Mouse (Mus musculus) cerebellum, adult 11-12 months (tissue): ENCODE measurements at regions not wholly inside any gene's neighbourhood (a gene's known extent, or its start where the extent isn't known, plus 50 kb on each side); places are given as distances from the start of the nearest gene placed in this dataset.
"Not testable (repeated sequence)": the region's sequence is repeated elsewhere in the genome, so short reads cannot be mapped to it uniquely, and the experiment has no call there.

Experiments
- DNase-seq: peaks from one replicate; pipeline ENCODE4 v3.0.0; 2022

DNA sequence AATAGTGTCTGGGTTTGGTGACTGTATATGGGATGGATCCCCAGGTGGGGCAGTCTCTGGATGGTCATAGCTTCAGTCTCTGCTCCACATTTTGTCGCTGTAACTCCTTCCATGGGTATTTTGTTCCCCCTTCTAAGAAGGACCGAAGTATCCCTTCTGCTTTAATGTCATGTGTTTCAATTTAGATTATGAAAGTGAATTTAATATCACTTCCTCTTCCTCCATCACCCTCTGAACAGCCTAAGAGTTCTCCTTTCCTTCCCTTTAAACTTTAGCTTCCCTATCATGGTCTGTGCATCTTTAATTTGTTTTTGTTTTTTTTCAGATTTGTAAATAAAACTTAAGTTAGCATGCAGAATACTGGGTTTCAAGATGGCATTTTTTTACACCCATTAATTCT, 211.0 kb upstream of the Phyhipl start:
- DNase-seq = no peak

DNA sequence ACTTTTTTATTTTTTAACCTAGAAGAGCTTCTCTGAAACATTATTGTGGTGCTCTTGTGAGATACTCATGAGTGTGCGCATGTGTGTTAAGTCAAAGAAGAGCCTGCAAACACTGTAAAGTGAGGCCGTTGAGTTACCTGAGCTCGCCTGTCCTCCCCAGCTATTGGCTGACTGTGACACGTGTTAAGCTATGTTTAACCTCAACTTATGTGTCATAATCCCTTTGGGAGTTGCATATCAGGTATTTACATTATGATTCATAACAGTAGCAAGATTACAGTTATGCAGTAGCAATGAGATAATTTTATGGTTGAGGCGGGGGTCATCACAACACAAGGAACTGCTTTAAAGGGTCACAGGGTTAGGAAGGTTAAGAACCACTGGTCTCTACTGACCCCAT, 208.9 kb upstream of the Phyhipl start:
- DNase-seq = no peak

GRCm38 (mm10) chr10:70862022-70862335, 206.2 kb upstream of the Phyhipl start:
- no peak for DNase-seq

DNA sequence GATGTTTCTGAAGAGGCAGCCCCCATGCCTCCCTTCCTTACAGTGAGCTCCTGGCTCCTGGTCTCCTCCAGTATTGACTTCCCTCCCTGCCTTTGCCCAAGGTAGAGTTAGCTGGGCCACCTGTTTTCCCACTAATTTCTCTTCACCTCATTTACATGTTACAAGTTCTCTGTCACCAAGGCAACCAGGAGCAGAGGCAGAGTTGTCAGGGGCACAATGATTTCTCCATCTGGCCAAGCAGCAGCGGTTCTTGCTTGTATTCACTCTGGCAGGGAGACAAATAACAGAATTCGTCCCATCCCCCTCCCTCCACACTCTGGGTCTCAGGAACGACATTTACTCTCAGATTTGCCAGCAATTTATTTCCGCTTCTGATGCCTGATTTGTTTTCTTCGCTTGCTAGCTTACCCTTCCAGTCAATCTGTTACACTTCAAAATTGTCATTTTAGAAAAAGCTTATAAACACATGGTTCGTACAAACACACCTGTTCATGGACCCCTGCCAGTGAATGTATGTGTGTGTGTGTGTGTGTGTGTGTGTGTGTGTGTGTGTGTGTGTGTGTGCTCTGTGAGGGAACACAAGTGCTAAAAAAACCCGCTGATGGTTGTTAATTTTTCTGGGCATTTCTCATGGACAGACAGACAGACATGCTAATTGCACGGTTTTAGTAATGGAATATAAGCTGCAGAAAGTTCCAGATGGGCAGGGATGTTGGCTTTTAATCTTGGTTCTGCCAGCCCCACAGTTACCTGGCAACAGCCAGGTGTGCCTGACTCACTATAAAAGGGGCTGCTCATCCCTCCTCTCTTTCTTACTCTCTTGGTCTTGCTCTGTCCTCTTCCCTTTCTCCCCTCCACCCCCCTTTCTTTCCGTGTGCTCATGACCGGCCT, 205.6 kb upstream of the Phyhipl start:
- DNase-seq = no peak

GRCm38 (mm10) chr10:70857155-70857820, 201.5 kb upstream of the Phyhipl start:
- no peak for DNase-seq

- no peak for DNase-seq
Measured at GRCm38 (mm10) chr10:70855948-70856347, 200.2 kb upstream of the Phyhipl start.

- DNase-seq = no peak
Measured at GRCm38 (mm10) chr10:70853614-70854013, 197.8 kb upstream of the Phyhipl start.

DNA sequence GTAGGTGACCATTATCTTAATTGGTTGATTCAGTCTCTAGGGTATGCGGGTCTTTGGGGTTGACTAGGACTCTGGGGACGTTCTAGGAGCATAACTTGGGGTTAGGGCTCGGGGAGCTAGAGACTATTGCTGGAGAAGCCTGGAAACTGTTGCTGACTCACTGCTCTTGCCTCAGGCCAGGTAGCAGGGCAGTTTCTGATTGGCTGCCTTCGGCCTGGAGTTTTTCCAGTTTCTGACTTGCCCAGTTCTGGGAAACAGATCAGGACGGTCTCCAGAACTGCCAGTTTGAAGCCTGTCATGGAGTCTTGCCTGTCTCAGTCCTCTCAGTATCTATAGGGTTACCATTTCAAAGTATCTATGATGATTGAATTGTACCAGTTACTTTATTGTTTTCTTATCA, 192.4 kb upstream of the Phyhipl start:
- no peak for DNase-seq

DNA sequence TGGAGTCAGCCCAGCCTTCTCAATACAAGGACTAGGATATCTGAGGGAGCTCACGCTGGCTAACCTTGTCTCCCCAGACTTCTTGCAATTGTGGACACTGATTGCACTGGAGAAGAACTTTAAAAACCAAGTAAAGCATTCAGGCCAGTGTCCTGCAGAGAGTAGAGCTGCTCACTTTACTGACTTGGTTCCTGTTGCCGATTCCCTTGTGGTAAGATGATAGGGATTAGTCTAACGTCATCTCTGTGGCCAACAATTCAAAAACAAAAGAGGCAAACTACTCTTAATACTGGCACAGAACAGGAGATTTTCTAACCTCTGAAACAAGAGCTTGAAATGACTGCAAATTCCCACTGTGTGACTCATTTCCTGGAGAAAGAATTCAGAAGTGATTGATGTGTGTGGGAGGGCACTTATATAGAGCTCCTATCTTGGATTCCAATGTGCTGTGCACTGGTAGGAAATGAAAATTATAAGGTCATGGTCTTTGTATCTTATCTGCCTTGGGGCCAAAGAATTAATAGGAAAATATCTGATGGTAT, 191.6 kb upstream of the Phyhipl start:
- DNase-seq = no peak

DNA sequence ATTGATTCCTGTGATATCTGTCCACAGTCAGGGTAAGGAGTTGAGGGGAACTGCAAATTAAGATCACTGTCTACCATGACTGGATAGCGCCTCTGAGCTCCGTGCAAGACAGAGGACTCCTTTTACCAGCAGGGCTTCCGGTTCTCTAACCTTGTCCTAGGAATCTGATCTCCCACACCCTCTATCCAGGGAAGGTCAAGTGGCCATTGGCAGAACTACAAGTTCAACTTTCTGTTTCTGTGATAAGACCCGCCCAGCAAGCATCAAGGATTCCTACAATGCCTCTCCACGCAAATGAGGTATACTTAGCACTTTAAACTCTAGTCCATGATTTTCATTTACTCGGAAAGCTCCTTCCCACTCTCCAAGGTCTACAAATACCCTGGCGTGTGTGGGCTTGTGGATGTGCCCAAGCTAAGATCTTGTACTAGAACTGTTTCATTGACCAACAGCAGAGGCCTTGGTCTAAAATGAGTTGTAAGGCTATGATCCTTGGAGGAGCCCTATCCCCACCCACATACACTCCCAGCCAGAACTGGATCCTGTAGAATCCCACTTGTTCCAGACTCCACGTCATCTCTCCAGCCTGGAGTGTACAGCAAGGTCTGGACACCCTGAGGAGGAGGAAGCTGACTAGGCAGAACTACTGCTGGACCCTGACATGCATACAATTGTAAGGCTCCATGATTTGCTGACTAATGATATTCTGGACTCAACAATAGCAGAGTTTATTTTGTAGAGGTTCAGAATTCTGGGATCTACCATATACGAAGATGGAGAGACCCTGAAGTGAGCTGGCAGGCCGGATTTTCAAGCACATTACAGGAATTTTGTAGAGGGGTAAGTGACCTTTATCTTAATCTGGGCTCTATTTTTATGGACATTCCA, 190.8 kb upstream of the Phyhipl start:
- no peak for DNase-seq

- DNase-seq = no peak
Measured at GRCm38 (mm10) chr10:70843848-70844247, 188.1 kb upstream of the Phyhipl start.

- no peak for DNase-seq
Measured at GRCm38 (mm10) chr10:70842176-70842838, 186.5 kb upstream of the Phyhipl start.

- not testable (repeated sequence) for DNase-seq
Measured at GRCm38 (mm10) chr10:70841179-70841578, 185.4 kb upstream of the Phyhipl start.

DNA sequence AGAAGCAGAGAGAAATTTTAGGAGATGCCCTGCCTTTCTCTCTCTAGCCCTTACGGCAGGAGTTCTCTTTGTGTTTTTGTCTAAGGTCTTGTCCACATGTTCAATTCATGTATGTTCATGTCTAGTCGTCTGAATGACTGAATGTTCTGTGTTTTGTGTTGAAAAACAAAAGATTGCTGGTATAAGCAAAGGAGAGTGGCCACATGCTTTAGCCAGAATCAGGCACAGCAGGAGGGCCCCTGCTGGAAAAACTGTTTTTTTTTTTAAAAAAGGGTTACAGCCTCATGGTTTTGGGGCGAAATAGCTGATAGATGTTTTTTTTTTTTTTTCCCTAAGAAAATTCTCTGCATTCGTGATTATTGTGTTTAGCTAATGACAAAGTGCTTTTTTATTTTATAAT, 182.4 kb upstream of the Phyhipl start:
- no peak for DNase-seq

- DNase-seq = no peak
Measured at GRCm38 (mm10) chr10:70837326-70837725, 181.6 kb upstream of the Phyhipl start.

DNA sequence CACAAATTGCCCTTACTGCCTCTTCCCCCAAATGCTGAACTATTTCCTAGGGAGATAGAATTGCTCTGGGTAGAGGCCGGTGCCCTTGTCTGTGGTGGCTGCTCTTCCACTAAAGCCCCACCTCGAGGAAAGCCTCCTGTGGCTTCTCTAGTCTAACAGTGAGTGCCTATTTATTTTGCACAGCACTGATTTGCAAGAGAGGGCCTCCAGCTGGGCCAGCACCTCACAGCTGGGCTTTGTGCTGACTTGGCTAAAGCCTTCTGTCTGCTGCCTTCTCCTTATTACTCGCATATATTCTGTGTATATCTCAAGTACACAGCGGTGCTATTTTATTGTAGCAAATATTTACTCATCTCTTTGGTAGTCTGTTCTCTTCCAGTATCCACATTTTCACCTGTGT, 176.9 kb upstream of the Phyhipl start:
- DNase-seq = no peak

DNA sequence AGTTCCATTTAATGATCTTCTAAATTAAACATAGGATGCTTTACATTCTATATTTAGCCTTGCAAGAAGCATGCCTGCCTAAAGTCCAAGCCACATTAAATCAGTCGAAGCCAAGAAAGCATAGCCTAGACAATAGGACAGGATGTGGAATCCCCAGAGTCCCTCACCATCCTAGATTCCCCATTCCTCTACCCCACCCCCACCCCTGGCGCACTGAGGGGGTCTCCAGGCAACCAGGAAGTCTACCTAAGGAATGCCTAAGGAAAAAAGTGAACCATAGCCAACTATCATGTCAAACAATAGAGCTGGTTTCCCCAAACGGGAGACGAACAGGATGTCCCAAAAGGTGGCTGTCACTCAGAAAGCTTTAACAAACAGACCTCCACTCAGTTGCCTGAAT, 172.5 kb upstream of the Phyhipl start:
- no peak for DNase-seq

- DNase-seq = not testable (repeated sequence)
Measured at GRCm38 (mm10) chr10:70827522-70827921, 171.8 kb upstream of the Phyhipl start.

GRCm38 (mm10) chr10:70826706-70827105, 170.9 kb upstream of the Phyhipl start:
- no peak for DNase-seq

- no peak for DNase-seq
Measured at GRCm38 (mm10) chr10:70825451-70825850, 169.7 kb upstream of the Phyhipl start.

DNA sequence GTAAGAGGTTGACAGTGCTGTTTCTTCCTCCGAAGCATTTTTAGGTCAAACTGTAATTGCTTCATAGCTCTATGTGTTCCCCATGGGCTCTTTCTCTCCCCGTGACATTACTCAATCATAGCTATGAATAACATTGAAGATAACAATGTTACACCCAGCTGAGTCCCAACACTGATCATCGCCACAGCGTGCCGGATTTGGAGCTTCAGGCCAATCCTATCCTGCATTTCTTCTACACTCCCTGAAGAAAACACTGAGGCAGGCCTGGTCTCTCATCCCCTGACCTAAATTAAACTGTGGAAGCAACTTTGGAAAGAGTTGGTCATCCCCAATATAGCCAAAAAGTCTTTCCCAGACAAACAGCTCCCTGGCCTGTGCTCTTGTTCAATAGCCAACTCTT, 168.7 kb upstream of the Phyhipl start:
- no peak for DNase-seq

DNA sequence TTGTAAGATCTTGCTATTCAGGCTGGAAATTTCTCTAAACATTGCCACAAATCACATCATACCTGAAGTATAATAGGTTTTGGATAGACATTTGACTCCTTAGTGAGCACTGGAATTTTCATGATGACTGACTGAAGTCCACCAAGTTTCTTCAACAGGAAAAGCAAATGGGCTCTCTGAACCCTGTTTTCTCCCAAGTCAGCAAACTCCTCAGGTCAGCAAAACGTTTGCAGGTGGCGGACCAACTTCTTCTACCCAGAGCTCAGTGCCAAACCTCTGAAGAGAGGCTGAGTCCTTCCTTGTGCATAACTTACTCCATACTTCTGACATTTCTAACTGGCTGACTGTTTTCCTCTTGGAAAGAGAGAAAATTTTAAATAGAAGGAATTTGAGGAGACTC, 164.2 kb upstream of the Phyhipl start:
- no peak for DNase-seq
